Mouse (Mus musculus): Measurements from ENCODE around the gene Gm29776.

GRCm38 (mm10) chr14:54660009-54660408 is 38.6 kb downstream of the Gm29776 start:
- TF ChIP-seq CTCF (IDR thresholded peaks at IDR 0.05; ENCODE audit: control insufficient read depth, insufficient read depth, low read length) (no peak), POLR2A (IDR thresholded peaks at IDR 0.05; ENCODE audit: borderline replicate concordance, control insufficient read depth, low read depth, low read length) (no peak)
